Mouse (Mus musculus): Measurements from ENCODE around the gene Ccr1. TPM values are rescaled to one million over a fixed set of nuclear protein-coding genes. Genes with fewer than 3 reads are reported as not detected.
A peak's percentile ranks its signal among the peaks of the same experiment; 100 is the strongest.
"Not testable (repeated sequence)": the region's sequence is repeated elsewhere in the genome, so short reads cannot be mapped to it uniquely, and the experiment has no call there.

Ccr1 gene
- polyA plus RNA-seq, 1 experiment from 2014 or later = 1.8 TPM

GRCm38 (mm10) chr9:123925101-123925946, 43.2 kb downstream of the Ccr1 start:
- Histone ChIP-seq H3K27ac (ENCODE audit: low read length) (peak overlapping the region; percentile 94), H3K27me3 (ENCODE audit: control insufficient read depth, insufficient read depth, low read length) (no peaks in the 10 kb centered on the region), H3K4me3 (ENCODE audit: low read length) (peak overlapping the region; percentile 69), H3K4me2 (ENCODE audit: low read depth, low read length) (peak overlapping the region; percentile 83), H3K36me3 (ENCODE audit: control insufficient read depth, insufficient read depth) (no peaks in the 10 kb centered on the region), H3K9me3 (replicated peaks; ENCODE audit: control insufficient read depth, low read length) (0 out of 2 replicates have a peak, but pooled peaks cover 2% of the 10 kb centered on the region), H3K9ac (ENCODE audit: low read length) (peak overlapping the region; percentile 84), H3K4me1 (ENCODE audit: control insufficient read depth, insufficient read depth, low read length) (peaks cover 2% of the 10 kb centered on the region)
- WGBS = 4% methylated on average over 41 of the region's 44 CpGs
- peak; percentile 73 for ATAC-seq (replicated peaks; ENCODE audit: extremely low read depth, insufficient read depth, low FRiP score)

- Histone ChIP-seq H3K4me2 (ENCODE audit: low read depth, low read length) (peak overlapping the region; percentile 83), H3K27me3 (ENCODE audit: control insufficient read depth, insufficient read depth, low read length) (no peaks in the 10 kb centered on the region), H3K27ac (ENCODE audit: low read length) (peak overlapping the region; percentile 94), H3K9ac (ENCODE audit: low read length) (peak overlapping the region; percentile 84), H3K9me3 (replicated peaks; ENCODE audit: control insufficient read depth, low read length) (0 out of 2 replicates have a peak, but pooled peaks cover 2% of the 10 kb centered on the region), H3K36me3 (ENCODE audit: control insufficient read depth, insufficient read depth) (no peaks in the 10 kb centered on the region), H3K4me1 (ENCODE audit: control insufficient read depth, insufficient read depth, low read length) (peaks cover 2% of the 10 kb centered on the region), H3K4me3 (ENCODE audit: low read length) (peak overlapping the region; percentile 69)
- under 1% methylated on average over 46 of the region's 49 CpGs for WGBS
- peak; percentile 91 for ATAC-seq (replicated peaks; ENCODE audit: extremely low read depth, insufficient read depth, low FRiP score)
Measured at GRCm38 (mm10) chr9:123924589-123925066, 43.9 kb downstream of the Ccr1 start.

- Histone ChIP-seq H3K9ac (ENCODE audit: low read length) (peak overlapping the region; percentile 84), H3K4me3 (ENCODE audit: low read length) (peak overlapping the region; percentile 69), H3K27ac (ENCODE audit: low read length) (peak overlapping the region; percentile 94), H3K4me2 (ENCODE audit: low read depth, low read length) (peak overlapping the region; percentile 83)
- peak; percentile 37 for ATAC-seq (replicated peaks; ENCODE audit: extremely low read depth, insufficient read depth, low FRiP score)
- H3K9me3 ChIP-seq (replicated peaks; ENCODE audit: control insufficient read depth, low read length); H3K27me3 ChIP-seq (ENCODE audit: control insufficient read depth, insufficient read depth, low read length); H3K4me1 ChIP-seq (ENCODE audit: control insufficient read depth, insufficient read depth, low read length); H3K36me3 ChIP-seq (ENCODE audit: control insufficient read depth, insufficient read depth): not testable (repeated sequence)
- under 1% methylated on average over 11 of the region's 11 CpGs for WGBS
Measured at GRCm38 (mm10) chr9:123924035-123924434, 44.5 kb downstream of the Ccr1 start.

GRCm38 (mm10) chr9:123923146-123923991, 45.1 kb downstream of the Ccr1 start:
- H3K27ac ChIP-seq (ENCODE audit: low read length) = peak overlapping the region; percentile 48

More at GRCm38 (mm10) chr9:123923146-123923991, 45.1 kb downstream of the Ccr1 start:
- H3K36me3 ChIP-seq (ENCODE audit: control insufficient read depth, insufficient read depth) = no peaks in the 10 kb centered on the region
- peak overlapping the region; percentile 69 for H3K4me3 ChIP-seq (ENCODE audit: low read length)
- no peaks in the 10 kb centered on the region for H3K27me3 ChIP-seq (ENCODE audit: control insufficient read depth, insufficient read depth, low read length)
- peaks cover 2% of the 10 kb centered on the region; the same call in 1 of the 2 replicates for H3K4me1 ChIP-seq (ENCODE audit: control insufficient read depth, insufficient read depth, low read length)
- peak overlapping the region; percentile 83 for H3K4me2 ChIP-seq (ENCODE audit: low read depth, low read length)
- 0 out of 2 replicates have a peak, but pooled peaks have one; percentile 4 for ATAC-seq (replicated peaks; ENCODE audit: extremely low read depth, insufficient read depth, low FRiP score)
- H3K9me3 ChIP-seq (replicated peaks; ENCODE audit: control insufficient read depth, low read length) = 0 out of 2 replicates have a peak, but pooled peaks cover 2% of the 10 kb centered on the region
- H3K9ac ChIP-seq (ENCODE audit: low read length) = peak overlapping the region; percentile 65
- under 1% methylated on average over 52 of the region's 53 CpGs for WGBS

Other genes starting within 250 kb of the Ccr1 start
- 0.65 and 1.2 TPM in 2 replicates for gene Cxcr6, start 162.2 kb downstream of the Ccr1 start, polyA plus RNA-seq (2015; fragmentation: Nextera tagmentation; extraction: Ambion mirVana)
- gene Fyco1, start 116.8 kb downstream of the Ccr1 start, polyA plus RNA-seq (2015; fragmentation: Nextera tagmentation; extraction: Ambion mirVana) = 29.0 and 34.1 TPM in 2 replicates
- gene Xcr1, start 106.7 kb downstream of the Ccr1 start, polyA plus RNA-seq (2015; fragmentation: Nextera tagmentation; extraction: Ambion mirVana) = 0.05 TPM in 1 of 2 replicates, not detected in the other
- gene Ccr1l1, start 9.7 kb upstream of the Ccr1 start, polyA plus RNA-seq (2015; fragmentation: Nextera tagmentation; extraction: Ambion mirVana) = not detected in 2 replicates
- 0.06 and 0.12 TPM in 2 replicates for gene Ccr3, start 53.3 kb upstream of the Ccr1 start, polyA plus RNA-seq (2015; fragmentation: Nextera tagmentation; extraction: Ambion mirVana)
- gene Ccr2, start 133.3 kb upstream of the Ccr1 start, polyA plus RNA-seq (2015; fragmentation: Nextera tagmentation; extraction: Ambion mirVana) = 2.1 and 2.8 TPM in 2 replicates
- 0.89 and 1.7 TPM in 2 replicates for gene Ccr5, start 152.9 kb upstream of the Ccr1 start, polyA plus RNA-seq (2015; fragmentation: Nextera tagmentation; extraction: Ambion mirVana)